Mouse (Mus musculus) small intestine, adult 10 weeks (tissue): ENCODE measurements around the gene Vamp5. TPM values are rescaled to one million over a fixed set of nuclear protein-coding genes. Genes with fewer than 3 reads are reported as not detected.

Experiments
- polyA plus RNA-seq: library from polyadenylated mRNA; stranded (reverse); fragments of 350-450 nt; fragmentation: Illumina TruSeq; extraction: RNeasy Lipid Tissue Mini Kit (QIAGEN cat#74804); gene quantifications from one replicate; pipeline ENCODE4 v1.2.3, GENCODE M21; 2014; ENCODE audit warnings: low replicate concordance

Gene Vamp5
- polyA plus RNA-seq, result 0.26 TPM

DNA sequence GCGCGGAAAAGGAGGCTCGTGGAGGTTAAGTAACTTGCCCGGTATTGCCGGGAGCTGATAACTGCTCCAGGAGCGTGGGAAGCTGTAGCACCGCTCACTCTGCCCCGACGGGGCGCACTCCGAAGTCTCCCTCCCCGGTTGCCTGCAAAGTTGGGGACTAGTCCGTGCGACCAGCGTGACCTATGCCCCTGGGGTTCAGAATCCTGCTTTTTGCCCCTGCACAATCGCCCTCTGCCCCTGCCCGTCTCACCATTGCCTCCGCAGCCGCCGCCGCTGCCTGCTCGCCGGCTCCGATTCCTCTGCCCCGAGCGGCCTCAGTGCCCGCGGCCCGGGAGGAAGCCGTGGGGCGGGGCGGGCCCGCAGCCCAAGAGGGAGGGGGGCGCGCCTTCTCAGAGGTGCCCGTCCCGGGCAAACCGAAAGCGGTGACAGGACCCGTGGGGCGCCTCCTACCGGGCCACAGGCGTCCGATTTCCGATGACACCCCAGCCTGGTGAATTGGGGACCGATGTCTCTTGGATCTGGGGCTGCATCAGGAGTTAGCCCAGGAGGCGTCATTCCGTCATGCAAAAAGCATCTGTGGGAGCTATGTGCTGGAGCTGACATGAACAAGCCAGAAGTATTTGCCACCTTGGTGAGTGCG is at the start of gene Vamp5:
TSS of gene Vamp5 (minus strand) at position 338 of the 640 bp plus-strand sequence.

GRCm38 (mm10) chr6:72414076-72414756 is 33.9 kb upstream of the Vamp5 start, which contains the start of gene Ggcx:
Ggcx (plus strand) TSS chr6:72414308.

GRCm38 (mm10) chr6:72389941-72390771 is 9.9 kb upstream of the Vamp5 start, which contains the start of gene Vamp8:
Vamp8 (minus strand) TSS chr6:72390703.

GRCm38 (mm10) chr6:72366844-72367443 is 13.3 kb downstream of the Vamp5 start, which contains the start of gene Rnf181:
Rnf181 (minus strand) TSS chr6:72366956.

DNA sequence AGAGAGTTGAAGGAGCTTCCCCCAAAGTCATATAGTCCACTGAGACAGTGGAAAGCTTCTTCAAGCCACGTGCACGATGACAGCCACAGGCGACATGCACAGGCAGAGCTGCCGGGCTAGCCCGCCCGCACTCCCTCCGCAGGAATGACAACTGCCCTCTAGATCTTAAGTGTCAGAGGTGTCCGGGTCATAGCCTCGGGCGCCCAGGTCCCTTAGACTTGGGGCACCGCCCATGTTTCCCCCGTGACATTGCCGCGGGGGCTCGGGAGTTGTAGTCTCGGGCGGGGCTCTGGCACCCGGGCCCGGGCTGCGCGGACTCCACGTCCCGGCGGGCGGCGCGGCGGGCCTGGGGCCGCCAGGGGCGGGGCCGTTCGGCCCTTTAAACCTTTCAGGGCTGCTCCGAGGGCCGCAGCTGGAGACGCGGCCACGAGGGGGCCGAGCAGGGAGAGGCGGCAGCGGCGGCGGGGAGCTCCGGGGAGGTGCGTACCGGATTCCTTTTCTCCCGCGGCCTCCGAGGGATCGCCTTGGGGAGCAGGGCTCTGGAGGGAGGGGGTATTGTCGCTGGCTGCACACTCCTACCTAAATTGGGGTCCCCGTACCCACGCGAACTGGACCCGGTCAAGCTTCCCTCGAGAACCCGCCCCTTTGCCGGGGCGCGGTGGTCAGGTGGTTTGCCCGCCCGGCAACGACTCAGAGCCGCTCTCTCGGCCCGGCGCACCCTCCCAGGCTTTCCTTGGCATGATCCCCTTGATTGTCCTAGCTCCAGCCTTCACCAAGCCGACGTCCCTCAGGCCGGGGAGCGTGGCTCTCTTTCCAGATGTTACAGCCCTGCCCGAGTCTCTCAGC is 25.0 kb downstream of the Vamp5 start, which contains the start of gene Tmem150a:
TSS of gene Tmem150a (plus strand) at position 382 of the 846 bp plus-strand sequence.

DNA sequence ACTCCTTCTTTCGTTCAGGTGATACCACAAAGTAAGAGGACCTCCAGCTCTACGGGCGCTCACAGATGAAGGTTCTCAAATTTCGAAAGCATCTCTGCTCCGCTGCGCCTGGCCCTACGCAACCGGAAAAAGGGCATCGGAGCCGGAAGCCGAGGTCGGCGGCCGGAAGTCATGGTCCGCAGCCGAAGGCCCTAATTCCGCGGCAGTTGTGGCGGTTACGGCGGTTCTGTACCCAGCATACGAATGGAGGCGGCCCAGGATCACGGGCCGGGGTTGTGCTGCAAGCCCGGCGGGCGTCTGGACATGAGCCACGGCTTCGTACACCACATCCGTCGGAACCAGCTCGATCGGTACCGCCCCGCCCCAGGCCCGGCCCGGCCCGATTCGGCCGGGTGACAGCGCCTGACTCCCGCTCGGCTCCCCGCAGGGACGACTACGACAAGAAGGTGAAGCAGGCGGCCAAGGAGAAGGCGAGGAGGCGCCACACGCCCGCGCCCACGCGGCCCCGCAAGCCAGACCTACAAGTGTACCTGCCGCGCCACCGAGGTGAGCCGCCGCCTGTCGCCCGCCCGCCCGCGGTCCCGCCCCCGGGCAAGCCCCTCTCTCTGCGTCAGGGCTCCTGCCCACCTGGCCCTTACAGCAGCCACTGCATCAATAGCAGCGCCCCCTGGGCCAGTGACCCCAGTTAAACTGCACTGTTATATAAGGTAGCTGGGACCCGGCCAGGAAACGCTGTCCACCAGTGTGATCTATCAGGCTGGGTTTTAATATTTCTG is 32.9 kb downstream of the Vamp5 start, which contains the start of gene 0610030E20Rik:
TSS of gene 0610030E20Rik (plus strand) at position 152 of the 776 bp plus-strand sequence.

GRCm38 (mm10) chr6:72345074-72345567 is 35.1 kb downstream of the Vamp5 start, which contains the start of gene Usp39:
Usp39 (minus strand) TSS chr6:72345184.

Other genes starting within 250 kb of the Vamp5 start
- not detected for gene Atoh8, start 144.9 kb downstream of the Vamp5 start, polyA plus RNA-seq
- gene Sftpb, start 75.9 kb downstream of the Vamp5 start, polyA plus RNA-seq, result not detected
- gene Usp39, start 35.3 kb downstream of the Vamp5 start, polyA plus RNA-seq, result 43.6 TPM
- 57.5 TPM for gene 0610030E20Rik, start 33.2 kb downstream of the Vamp5 start, polyA plus RNA-seq
- gene Tmem150a, start 25.0 kb downstream of the Vamp5 start, polyA plus RNA-seq, result 0.67 TPM
- gene Rnf181, start 13.5 kb downstream of the Vamp5 start, polyA plus RNA-seq, result 189 TPM
- gene Vamp8, start 10.2 kb upstream of the Vamp5 start, polyA plus RNA-seq, result 93.1 TPM
- gene Ggcx, start 33.8 kb upstream of the Vamp5 start, polyA plus RNA-seq, result 7.6 TPM
- gene Mat2a, start 59.1 kb upstream of the Vamp5 start, polyA plus RNA-seq, result 279 TPM
- 0.41 TPM for gene Sh2d6, start 141.2 kb upstream of the Vamp5 start, polyA plus RNA-seq
- not detected for gene Capg, start 163.9 kb upstream of the Vamp5 start, polyA plus RNA-seq
- 13.5 TPM for gene Elmod3, start 217.9 kb upstream of the Vamp5 start, polyA plus RNA-seq
- gene Retsat, start 218.0 kb upstream of the Vamp5 start, polyA plus RNA-seq, result 47.4 TPM
- gene Tgoln1, start 236.5 kb upstream of the Vamp5 start, polyA plus RNA-seq, result 262 TPM